Mouse (Mus musculus): ENCODE measurements around the gene Lyve1. TPM values are rescaled to one million over a fixed set of nuclear protein-coding genes. Genes with fewer than 3 reads are reported as not detected.

Lyve1 gene
- polyA plus RNA-seq, 1 experiment from 2014 or later = 4.7 TPM

- no peak overlapping the region for H3K27ac ChIP-seq (replicated peaks; ENCODE audit: low read depth, low read length)
- H3K9me3 ChIP-seq (ENCODE audit: control insufficient read depth, low read length) = no peaks in the 10 kb centered on the region
- H3K4me2 ChIP-seq (ENCODE audit: low read length) = no peak overlapping the region
- H3K4me3 ChIP-seq (replicated peaks; ENCODE audit: low read depth, low read length) = no peak overlapping the region
- no peaks in the 10 kb centered on the region for H3K27me3 ChIP-seq (ENCODE audit: control insufficient read depth, insufficient read depth, low read length)
- H3K36me3 ChIP-seq (ENCODE audit: control insufficient read depth, insufficient read depth, low read length) = no peaks in the 10 kb centered on the region
- no peak overlapping the region for H3K9ac ChIP-seq (replicated peaks; ENCODE audit: low read length)
- no peak for DNase-seq
- no peak for ATAC-seq (ENCODE audit: low FRiP score, low TSS enrichment)
- 87% methylated on average over 10 of the region's 10 CpGs for WGBS
- H3K4me1 ChIP-seq (ENCODE audit: control insufficient read depth, insufficient read depth, low read length) = no peaks in the 10 kb centered on the region
Observed at GRCm38 (mm10) chr7:110893943-110894610, 31.0 kb upstream of the Lyve1 start.

DNA sequence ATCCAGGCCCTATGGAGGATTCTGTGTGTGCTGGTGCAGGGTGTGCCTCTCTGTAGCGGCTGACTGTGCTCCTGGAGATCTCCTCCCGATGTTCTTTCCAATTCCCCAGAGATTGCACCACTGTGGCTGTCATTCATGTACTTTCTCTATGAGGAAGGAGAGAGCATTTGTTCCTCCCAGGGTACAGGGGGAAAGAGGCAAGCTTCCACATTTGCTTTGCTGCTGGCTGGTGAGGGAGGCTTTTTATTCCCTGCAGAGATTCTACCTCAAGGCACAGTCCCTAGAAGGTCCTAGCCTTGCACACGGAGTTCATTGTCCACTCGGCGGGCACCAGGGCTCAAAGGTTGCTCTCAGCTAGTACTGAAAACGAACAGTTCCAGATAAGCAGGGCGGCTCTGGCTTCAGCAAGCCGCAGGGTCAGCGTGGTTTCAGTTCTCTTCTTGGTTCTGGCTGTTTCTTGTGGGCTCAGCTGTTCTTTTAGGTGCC, 28.5 kb upstream of the Lyve1 start:
- no peak overlapping the region for H3K27ac ChIP-seq (replicated peaks; ENCODE audit: low read depth, low read length)
- DNase-seq = no peak
- WGBS = 82% methylated on average over 9 of the region's 9 CpGs

GRCm38 (mm10) chr7:110881746-110882333, 18.8 kb upstream of the Lyve1 start:
- Histone ChIP-seq H3K4me2 (ENCODE audit: low read length) (no peak overlapping the region), H3K27me3 (ENCODE audit: control insufficient read depth, insufficient read depth, low read length) (no peaks in the 10 kb centered on the region), H3K4me1 (ENCODE audit: control insufficient read depth, insufficient read depth, low read length) (no peaks in the 10 kb centered on the region), H3K9ac (replicated peaks; ENCODE audit: low read length) (no peak overlapping the region), H3K9me3 (ENCODE audit: control insufficient read depth, low read length) (no peaks in the 10 kb centered on the region), H3K27ac (replicated peaks; ENCODE audit: low read depth, low read length) (no peak overlapping the region), H3K4me3 (replicated peaks; ENCODE audit: low read depth, low read length) (no peak overlapping the region), H3K36me3 (ENCODE audit: control insufficient read depth, insufficient read depth, low read length) (no peaks in the 10 kb centered on the region)
- ATAC-seq (ENCODE audit: low FRiP score, low TSS enrichment) (no peak), DNase-seq (no peak)
- WGBS = 78% methylated on average over 2 of the region's 2 CpGs

More for the DNA sequence above, 28.5 kb upstream of the Lyve1 start:
- Histone ChIP-seq H3K9me3 (ENCODE audit: control insufficient read depth, low read length) (no peaks in the 10 kb centered on the region), H3K27me3 (ENCODE audit: control insufficient read depth, insufficient read depth, low read length) (no peaks in the 10 kb centered on the region), H3K4me3 (replicated peaks; ENCODE audit: low read depth, low read length) (no peak overlapping the region), H3K9ac (replicated peaks; ENCODE audit: low read length) (no peak overlapping the region), H3K4me1 (ENCODE audit: control insufficient read depth, insufficient read depth, low read length) (no peaks in the 10 kb centered on the region), H3K36me3 (ENCODE audit: control insufficient read depth, insufficient read depth, low read length) (no peaks in the 10 kb centered on the region), H3K4me2 (ENCODE audit: low read length) (no peak overlapping the region)
- no peak for ATAC-seq (ENCODE audit: low FRiP score, low TSS enrichment)

GRCm38 (mm10) chr7:110878028-110878427, 15.0 kb upstream of the Lyve1 start:
- Histone ChIP-seq H3K4me2 (ENCODE audit: low read length) (no peak overlapping the region), H3K36me3 (ENCODE audit: control insufficient read depth, insufficient read depth, low read length) (no peaks in the 10 kb centered on the region), H3K4me3 (replicated peaks; ENCODE audit: low read depth, low read length) (no peak overlapping the region), H3K27me3 (ENCODE audit: control insufficient read depth, insufficient read depth, low read length) (no peaks in the 10 kb centered on the region), H3K4me1 (ENCODE audit: control insufficient read depth, insufficient read depth, low read length) (no peaks in the 10 kb centered on the region), H3K9me3 (ENCODE audit: control insufficient read depth, low read length) (no peaks in the 10 kb centered on the region), H3K9ac (replicated peaks; ENCODE audit: low read length) (no peak overlapping the region), H3K27ac (replicated peaks; ENCODE audit: low read depth, low read length) (no peak overlapping the region)
- DNase-seq (no peak), ATAC-seq (ENCODE audit: low FRiP score, low TSS enrichment) (no peak)
- WGBS = 91% methylated on average over 4 of the region's 4 CpGs

GRCm38 (mm10) chr7:110876965-110877364, 13.9 kb upstream of the Lyve1 start:
- no peaks in the 10 kb centered on the region for H3K9me3 ChIP-seq (ENCODE audit: control insufficient read depth, low read length)
- 88% methylated on average over 4 of the region's 4 CpGs for WGBS

GRCm38 (mm10) chr7:110868807-110869206, 5.8 kb upstream of the Lyve1 start:
- 48% methylated on average over 5 of the region's 5 CpGs for WGBS
- no peak overlapping the region for H3K4me3 ChIP-seq (replicated peaks; ENCODE audit: low read depth, low read length)
- DNase-seq (no peak), ATAC-seq (ENCODE audit: low FRiP score, low TSS enrichment) (no peak)
- H3K36me3 ChIP-seq (ENCODE audit: control insufficient read depth, insufficient read depth, low read length) = no peaks in the 10 kb centered on the region
- H3K9ac ChIP-seq (replicated peaks; ENCODE audit: low read length) = no peak overlapping the region
- H3K4me2 ChIP-seq (ENCODE audit: low read length) = no peak overlapping the region
- H3K27ac ChIP-seq (replicated peaks; ENCODE audit: low read depth, low read length) = no peak overlapping the region
- H3K4me1 ChIP-seq (ENCODE audit: control insufficient read depth, insufficient read depth, low read length) = no peaks in the 10 kb centered on the region
- no peaks in the 10 kb centered on the region for H3K9me3 ChIP-seq (ENCODE audit: control insufficient read depth, low read length)
- H3K27me3 ChIP-seq (ENCODE audit: control insufficient read depth, insufficient read depth, low read length) = no peaks in the 10 kb centered on the region

More at GRCm38 (mm10) chr7:110876965-110877364, 13.9 kb upstream of the Lyve1 start:
- H3K4me1 ChIP-seq (ENCODE audit: control insufficient read depth, insufficient read depth, low read length) = no peaks in the 10 kb centered on the region
- no peak overlapping the region for H3K27ac ChIP-seq (replicated peaks; ENCODE audit: low read depth, low read length)
- ATAC-seq (ENCODE audit: low FRiP score, low TSS enrichment) = no peak
- DNase-seq = no peak
- H3K27me3 ChIP-seq (ENCODE audit: control insufficient read depth, insufficient read depth, low read length) = no peaks in the 10 kb centered on the region
- no peak overlapping the region for H3K4me2 ChIP-seq (ENCODE audit: low read length)
- no peak overlapping the region for H3K9ac ChIP-seq (replicated peaks; ENCODE audit: low read length)
- no peaks in the 10 kb centered on the region for H3K36me3 ChIP-seq (ENCODE audit: control insufficient read depth, insufficient read depth, low read length)
- H3K4me3 ChIP-seq (replicated peaks; ENCODE audit: low read depth, low read length) = no peak overlapping the region

DNA sequence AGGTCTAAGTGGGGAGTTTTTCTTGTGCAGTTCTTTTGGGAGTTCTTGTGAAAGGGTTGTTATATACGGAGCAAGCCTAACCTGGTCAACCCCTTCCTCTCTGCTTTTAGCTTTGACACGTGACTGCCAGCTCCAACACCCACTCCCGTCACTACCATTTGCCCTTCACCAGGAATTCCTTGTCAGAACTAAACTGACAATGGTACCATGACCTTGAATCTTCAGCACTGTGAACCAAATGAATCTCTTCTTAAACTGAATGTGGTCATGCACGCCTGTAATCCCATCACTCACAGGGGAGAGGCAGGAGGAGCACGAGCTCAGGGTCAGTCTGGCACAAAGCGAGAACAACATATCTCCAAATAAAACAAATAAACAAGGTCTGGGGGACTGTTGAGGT, 4.1 kb upstream of the Lyve1 start:
- no peak overlapping the region for H3K4me2 ChIP-seq (ENCODE audit: low read length)
- H3K9ac ChIP-seq (replicated peaks; ENCODE audit: low read length) = no peak overlapping the region
- H3K36me3 ChIP-seq (ENCODE audit: control insufficient read depth, insufficient read depth, low read length) = no peaks in the 10 kb centered on the region
- no peaks in the 10 kb centered on the region for H3K27me3 ChIP-seq (ENCODE audit: control insufficient read depth, insufficient read depth, low read length)
- ATAC-seq (ENCODE audit: low FRiP score, low TSS enrichment) = no peak
- no peaks in the 10 kb centered on the region for H3K4me1 ChIP-seq (ENCODE audit: control insufficient read depth, insufficient read depth, low read length)
- no peak overlapping the region for H3K27ac ChIP-seq (replicated peaks; ENCODE audit: low read depth, low read length)
- DNase-seq = no peak
- H3K4me3 ChIP-seq (replicated peaks; ENCODE audit: low read depth, low read length) = no peak overlapping the region
- 88% methylated on average over 6 of the region's 6 CpGs for WGBS
- no peaks in the 10 kb centered on the region for H3K9me3 ChIP-seq (ENCODE audit: control insufficient read depth, low read length)

GRCm38 (mm10) chr7:110866021-110866420, 3.0 kb upstream of the Lyve1 start:
- Histone ChIP-seq H3K4me3 (replicated peaks; ENCODE audit: low read depth, low read length) (no peak overlapping the region), H3K4me2 (ENCODE audit: low read length) (no peak overlapping the region), H3K36me3 (ENCODE audit: control insufficient read depth, insufficient read depth, low read length) (no peaks in the 10 kb centered on the region), H3K4me1 (ENCODE audit: control insufficient read depth, insufficient read depth, low read length) (no peaks in the 10 kb centered on the region), H3K9me3 (ENCODE audit: control insufficient read depth, low read length) (no peaks in the 10 kb centered on the region), H3K9ac (replicated peaks; ENCODE audit: low read length) (no peak overlapping the region), H3K27ac (replicated peaks; ENCODE audit: low read depth, low read length) (no peak overlapping the region), H3K27me3 (ENCODE audit: control insufficient read depth, insufficient read depth, low read length) (no peaks in the 10 kb centered on the region)
- WGBS = 97% methylated on average over 3 of the region's 3 CpGs
- DNase-seq (no peak), ATAC-seq (ENCODE audit: low FRiP score, low TSS enrichment) (no peak)

DNA sequence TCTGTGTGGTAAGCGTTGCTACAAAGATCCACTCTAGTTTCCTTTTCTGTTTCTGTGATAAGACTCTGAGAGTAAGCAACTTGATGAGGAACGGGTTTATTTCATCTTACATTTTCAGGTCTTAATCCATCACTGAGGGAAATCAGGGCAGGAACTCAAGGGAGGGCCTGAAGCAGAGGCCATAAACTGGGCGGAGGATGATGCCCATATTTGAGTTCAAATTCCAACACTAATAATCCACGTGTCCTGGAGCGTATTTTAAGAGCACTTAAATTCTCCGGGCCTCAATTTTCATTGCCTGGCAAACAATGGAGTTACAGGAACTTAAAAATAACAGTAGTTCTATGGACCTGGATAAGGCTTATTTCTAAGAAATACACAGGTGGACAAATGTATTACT, 2.5 kb upstream of the Lyve1 start:
- no peak overlapping the region for H3K4me2 ChIP-seq (ENCODE audit: low read length)
- WGBS = 85% methylated on average over 6 of the region's 6 CpGs
- no peak for DNase-seq

More for the DNA sequence above, 2.5 kb upstream of the Lyve1 start:
- no peak overlapping the region for H3K27ac ChIP-seq (replicated peaks; ENCODE audit: low read depth, low read length)
- no peaks in the 10 kb centered on the region for H3K4me1 ChIP-seq (ENCODE audit: control insufficient read depth, insufficient read depth, low read length)
- no peak overlapping the region for H3K9ac ChIP-seq (replicated peaks; ENCODE audit: low read length)
- H3K4me3 ChIP-seq (replicated peaks; ENCODE audit: low read depth, low read length) = no peak overlapping the region
- H3K27me3 ChIP-seq (ENCODE audit: control insufficient read depth, insufficient read depth, low read length) = no peaks in the 10 kb centered on the region
- no peaks in the 10 kb centered on the region for H3K36me3 ChIP-seq (ENCODE audit: control insufficient read depth, insufficient read depth, low read length)
- no peak for ATAC-seq (ENCODE audit: low FRiP score, low TSS enrichment)
- no peaks in the 10 kb centered on the region for H3K9me3 ChIP-seq (ENCODE audit: control insufficient read depth, low read length)
